Mouse (Mus musculus) right cerebral cortex, postnatal 4 days (tissue): Measurements from ENCODE around the gene Abcb9.

ENCODE experiments used
- DNase-seq: peaks from one replicate; pipeline ENCODE4 v3.0.0-alpha.2; 2022

Gene Abcb9

GRCm38 (mm10) chr5:124093120-124093794 lies 2.3 kb downstream of the Abcb9 start:
- peak; percentile 71 for DNase-seq

DNA sequence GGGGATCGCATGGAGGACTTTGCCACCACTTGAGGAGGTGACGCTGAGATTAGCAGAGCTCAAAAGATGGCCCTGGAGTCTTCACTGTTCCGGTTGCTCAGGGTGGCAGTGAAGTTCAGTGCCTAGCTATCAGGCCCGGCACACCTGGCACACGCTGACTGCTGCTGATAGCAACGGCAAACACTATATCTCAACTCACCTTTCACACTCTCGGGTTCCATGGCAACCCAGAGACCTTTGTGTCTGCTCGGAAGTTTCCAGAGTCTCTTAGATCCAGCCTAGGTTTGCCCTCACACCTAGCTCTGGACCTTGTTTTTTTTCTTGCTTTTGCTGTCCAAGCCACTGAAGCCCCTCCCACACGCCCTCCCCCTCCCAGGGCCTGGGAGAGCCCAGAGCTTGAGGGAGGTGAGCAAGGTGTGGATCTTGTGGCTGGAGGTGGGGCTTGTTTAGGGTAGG lies 3.6 kb downstream of the Abcb9 start:
- DNase-seq = no peak

DNA sequence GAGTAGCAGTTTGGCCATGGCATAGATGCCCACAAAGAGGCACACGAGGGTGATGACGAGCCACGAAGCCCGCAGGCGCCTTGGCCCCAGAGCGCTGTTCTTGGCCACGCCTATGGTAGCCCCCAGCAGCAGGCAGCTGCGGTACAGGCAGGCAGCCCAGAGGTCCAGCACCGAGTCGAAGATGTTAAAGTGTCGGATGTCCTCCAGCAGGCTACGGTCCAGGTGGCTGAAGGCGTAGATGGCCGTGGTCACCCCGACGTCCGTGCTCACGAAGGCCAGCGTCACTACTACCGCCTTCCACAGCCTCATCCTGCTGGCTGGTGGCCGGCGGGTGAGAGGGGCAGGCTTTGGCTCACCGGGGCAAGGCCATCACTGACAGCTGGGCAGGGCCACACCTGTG lies 5.7 kb downstream of the Abcb9 start:
- no peak for DNase-seq

DNA sequence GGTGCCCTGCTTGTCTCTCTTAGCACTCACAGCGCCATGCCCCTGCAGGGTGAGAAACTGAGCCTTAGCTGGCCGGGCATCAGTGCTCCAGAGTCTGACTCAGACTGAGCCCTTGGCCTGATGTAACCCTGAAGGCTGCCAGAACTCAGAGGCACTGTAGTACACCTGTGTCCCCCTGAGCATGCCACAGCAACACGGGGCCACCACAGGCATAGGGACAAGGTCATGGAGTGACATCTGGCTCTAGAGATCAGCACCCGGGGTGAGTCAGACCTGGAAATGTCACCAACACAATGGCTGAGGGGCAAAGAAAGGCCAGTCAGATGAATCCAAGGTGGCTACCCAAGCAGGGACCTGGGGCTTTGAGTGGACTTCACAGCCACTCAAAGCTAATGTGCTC lies 8.7 kb downstream of the Abcb9 start:
- no peak for DNase-seq

GRCm38 (mm10) chr5:124085513-124085912 lies 10.1 kb downstream of the Abcb9 start:
- DNase-seq = no peak

- peak; percentile 87 for DNase-seq
These were observed 10.9 kb downstream of the Abcb9 start for GRCm38 (mm10) chr5:124084588-124085173.

DNA sequence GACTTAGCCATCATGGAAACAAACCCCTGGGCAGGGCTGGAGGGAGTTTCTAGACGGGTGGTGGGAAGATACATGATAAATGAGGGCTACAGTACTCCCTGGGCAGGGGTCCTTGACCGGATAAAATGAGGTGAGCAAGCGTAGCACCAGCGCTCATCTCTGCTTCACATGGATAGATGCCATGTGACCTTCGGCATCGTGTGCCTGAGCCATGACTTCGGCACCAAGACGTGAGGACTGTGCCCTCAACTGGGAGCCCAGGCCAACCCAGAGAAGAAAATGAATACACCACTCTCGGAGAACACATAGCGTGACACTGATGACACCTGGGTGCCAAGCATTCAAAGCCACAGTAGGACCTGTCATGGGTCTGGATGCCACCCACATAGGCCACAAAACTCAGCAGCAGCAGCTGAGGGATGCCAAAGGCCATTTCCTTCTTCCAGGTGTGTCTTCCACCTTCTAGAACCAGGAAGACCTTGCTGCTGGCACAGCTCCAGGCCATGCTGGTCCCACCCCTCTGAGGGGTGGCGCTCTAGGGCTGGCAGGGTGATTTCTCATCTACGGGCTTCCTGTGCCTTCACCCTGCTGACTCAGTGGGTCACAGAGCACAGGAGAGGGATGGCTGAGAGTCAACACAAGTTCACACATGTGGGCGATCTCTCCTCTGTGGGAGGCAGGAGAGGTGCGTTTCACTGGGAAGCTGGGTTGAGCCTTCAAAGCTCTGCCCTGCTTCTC lies 11.6 kb downstream of the Abcb9 start:
- DNase-seq = no peak

DNA sequence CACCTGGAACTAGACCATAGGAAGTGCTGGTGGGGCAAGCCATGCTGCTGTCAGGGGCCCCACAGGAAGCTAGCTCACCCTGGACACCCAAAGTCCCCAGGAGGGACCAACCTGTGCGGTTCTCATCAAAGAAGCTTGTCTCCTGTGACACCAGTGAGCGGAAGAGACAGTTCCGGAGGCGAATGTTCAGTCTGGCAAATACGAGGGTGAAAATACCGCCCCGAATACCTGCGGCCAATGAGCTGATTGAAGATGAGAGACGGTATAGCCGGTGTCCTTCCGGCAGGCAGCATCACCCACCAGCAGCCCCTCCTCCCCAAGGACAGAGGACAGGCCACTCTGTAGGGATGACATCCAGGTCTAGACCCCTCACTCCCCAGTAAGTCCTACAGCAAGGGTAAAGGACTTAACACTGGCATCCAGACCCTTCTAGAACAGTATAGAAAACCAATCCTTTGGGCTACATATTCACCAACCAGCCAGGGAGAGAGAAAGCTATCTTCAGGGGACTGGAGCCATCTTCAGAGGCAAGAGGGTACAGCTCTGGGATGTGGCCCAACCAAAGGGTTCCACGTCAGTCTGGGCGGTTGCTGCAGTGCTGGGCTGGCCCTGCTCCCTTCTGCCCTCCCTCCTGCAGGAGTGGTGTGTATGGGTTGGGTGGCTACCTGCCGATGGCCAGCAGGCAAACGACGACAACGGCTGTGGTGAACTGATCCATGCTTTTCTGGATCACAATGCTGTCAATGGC lies 12.5 kb downstream of the Abcb9 start:
- DNase-seq = no peak

GRCm38 (mm10) chr5:124082447-124082846 lies 13.2 kb downstream of the Abcb9 start:
- no peak for DNase-seq

DNA sequence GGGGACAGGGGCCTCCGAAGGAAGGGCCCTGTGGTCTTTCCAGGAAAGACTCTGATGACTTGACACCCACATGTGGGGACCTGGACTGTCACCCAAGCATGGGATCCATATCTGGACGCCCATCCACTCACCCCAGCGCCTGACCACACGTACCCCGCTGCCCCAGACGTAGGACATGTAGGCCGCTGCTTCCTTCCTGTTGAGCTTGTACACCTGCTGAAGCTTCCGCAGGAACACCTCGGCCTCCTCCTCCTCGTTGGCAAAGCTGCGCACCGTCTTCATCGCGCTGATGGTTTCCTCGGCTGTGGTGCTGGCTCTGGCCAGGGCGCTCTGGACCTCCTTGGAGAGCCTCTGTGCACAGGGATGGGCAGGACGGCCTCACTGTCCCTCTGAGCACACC lies 15.7 kb downstream of the Abcb9 start:
- DNase-seq = no peak

- peak; percentile 59 for DNase-seq
These were observed 16.7 kb downstream of the Abcb9 start for GRCm38 (mm10) chr5:124078794-124079416.

- DNase-seq = no peak
These were observed 17.6 kb downstream of the Abcb9 start for GRCm38 (mm10) chr5:124077856-124078460.

- DNase-seq = no peak
These were observed 18.4 kb downstream of the Abcb9 start for GRCm38 (mm10) chr5:124077241-124077640.

DNA sequence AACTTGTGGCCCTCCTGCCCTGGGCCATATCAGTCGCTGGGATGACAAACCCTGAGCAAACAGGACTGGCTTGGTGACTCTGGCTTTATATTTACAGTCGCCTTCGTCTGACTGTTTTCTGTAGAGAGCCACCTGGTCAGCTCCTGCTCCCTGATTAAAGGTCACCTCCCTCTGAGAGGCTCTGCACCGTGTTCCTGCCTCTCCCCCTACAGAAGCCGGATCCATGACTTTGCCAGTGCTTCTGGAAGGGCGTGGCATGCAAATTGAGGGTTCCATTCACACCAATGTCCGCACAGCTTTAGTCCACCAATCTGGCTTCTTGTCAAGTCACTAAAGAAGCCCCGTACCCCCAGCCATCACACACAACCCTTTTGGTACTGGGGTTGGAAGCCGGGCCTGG lies 19.0 kb downstream of the Abcb9 start:
- DNase-seq = no peak

GRCm38 (mm10) chr5:124075716-124076115 lies 19.9 kb downstream of the Abcb9 start:
- no peak for DNase-seq

DNA sequence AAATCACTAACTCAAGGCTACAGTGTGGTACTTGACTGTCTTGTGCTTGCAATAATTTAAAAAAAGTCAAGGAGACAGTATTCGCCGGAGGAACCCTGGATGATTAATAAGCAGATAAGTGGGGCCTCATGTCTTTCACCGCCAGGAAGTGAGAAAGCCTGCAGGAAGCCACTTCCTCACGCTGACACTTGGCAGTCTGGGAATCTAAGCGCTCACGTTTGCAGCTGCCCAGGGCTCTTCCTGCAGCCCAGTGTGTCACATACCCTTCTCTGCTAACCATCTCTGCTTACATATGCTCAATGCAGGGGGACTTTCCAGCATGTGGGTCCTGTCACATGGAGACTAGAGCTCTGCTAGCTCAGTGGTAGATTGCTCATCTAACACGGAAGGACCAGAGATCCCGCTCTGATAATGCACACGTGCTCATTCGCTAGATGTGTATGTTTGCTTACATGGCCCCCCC lies 20.7 kb downstream of the Abcb9 start:
- no peak for DNase-seq

DNA sequence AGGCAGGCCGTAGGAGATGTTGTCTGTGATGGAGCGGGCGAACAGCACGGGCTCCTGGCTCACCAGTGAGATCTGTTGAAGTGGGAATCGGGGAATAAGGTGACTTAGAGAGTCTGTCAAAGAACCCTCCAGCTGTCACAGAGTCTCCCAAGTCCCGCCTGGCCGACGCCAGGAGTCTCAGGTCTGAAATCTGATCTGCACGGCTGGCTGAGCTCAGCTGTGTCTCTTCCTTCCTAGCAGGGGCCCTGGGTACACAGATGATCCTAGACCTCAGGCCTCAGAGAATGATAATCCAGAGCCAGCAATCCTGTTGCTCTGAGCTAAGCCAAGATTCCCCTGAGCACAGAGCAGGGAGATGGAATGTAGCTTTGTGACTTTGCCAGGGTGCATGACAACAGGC lies 21.9 kb downstream of the Abcb9 start:
- no peak for DNase-seq

GRCm38 (mm10) chr5:124069657-124070056 lies 25.9 kb downstream of the Abcb9 start:
- DNase-seq = no peak

DNA sequence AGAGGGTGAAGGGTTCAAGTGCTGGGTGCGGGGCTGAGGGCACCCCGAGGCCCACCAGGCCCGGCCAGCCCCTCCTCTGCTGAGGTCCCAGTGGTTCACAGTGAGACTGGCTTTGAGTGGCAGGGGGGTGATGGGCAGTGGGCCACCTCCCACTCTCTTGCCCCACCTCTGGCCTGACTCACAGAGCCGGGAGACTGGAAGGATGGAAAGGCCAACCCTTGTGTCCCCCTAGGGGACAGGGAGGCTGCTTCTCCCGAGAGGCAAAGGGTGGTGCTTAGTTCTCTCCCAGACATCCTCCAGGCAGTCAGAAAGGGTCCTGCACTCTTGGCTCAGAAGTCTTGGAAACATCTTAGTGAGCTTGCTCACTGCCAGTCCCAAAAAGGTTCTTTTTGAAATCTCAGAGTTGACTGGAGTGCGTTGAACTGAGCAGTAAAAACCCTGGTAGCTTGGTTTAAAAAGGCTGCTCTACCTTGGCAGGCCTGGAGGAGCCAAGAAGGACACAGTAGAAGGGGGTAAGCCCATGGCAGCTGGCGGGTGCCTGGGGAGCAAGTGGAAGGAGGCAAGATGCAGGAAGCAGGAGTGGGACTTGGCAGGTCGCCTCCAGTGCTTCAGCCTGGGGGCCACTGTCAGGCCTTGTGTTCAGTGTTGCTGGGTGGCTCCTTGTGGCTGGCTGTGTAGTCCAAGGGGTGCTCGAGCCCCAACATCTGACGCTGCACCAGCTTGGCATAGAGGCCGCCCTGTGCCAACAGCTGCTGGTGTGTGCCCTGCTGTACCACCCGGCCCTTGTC lies 33.4 kb downstream of the Abcb9 start:
- DNase-seq = peak; percentile 52

GRCm38 (mm10) chr5:124059677-124060076 lies 35.9 kb downstream of the Abcb9 start:
- DNase-seq = no peak

DNA sequence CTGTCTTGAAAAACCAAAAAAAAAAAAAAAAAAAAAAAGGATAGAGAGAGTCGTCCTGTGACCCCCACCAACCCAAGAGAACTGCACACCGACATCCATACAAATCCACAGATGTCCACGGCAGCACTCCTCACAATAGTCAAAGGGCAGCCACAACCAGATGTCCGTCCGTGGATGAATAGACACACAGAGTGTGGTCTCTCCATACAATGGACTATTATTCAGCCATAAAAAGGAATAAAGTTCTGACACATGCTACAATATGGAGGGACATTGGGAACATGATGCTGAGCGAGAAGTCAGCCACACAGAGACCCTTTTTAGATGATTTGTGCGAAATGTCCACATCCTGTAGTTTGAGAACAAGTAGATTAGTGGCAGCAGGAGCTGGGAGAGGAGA lies 36.8 kb downstream of the Abcb9 start:
- DNase-seq = no peak

DNA sequence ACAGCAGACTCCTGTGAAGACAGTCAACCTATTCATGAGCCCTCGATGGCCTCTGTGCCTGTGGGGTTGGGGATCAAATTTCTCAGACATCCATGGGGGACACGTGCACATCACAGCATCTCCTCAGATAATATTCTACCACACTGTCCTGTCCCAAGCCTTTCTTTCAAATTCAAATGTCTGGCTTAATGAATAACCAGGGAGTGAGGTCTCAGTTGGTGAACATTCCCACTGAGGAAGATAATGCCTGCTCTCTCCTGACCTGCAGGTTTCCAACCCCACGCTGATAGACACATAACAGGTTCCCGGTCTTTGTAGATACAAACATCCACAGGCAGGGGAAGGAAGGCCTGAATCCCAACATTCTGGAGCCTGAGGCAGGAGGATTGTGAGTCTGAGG lies 38.6 kb downstream of the Abcb9 start:
- no peak for DNase-seq
